Mouse (Mus musculus) gastrocnemius, adult 2 months (tissue): ENCODE results near the gene Arhgap45. TPM values are rescaled to one million over a fixed set of nuclear protein-coding genes. Genes with fewer than 3 reads are reported as not detected.
"Not testable (repeated sequence)": the region's sequence is repeated elsewhere in the genome, so short reads cannot be mapped to it uniquely, and the experiment has no call there.

ENCODE experiments used
- DNase-seq: peaks from one replicate; pipeline ENCODE4 v3.0.0; 2022
- H3K27ac ChIP-seq: fragments of 200-600 bp; 2 replicates; pipeline ENCODE4 v1.8.1; 2022; ENCODE audit warnings: mild to moderate bottlenecking
- H3K4me3 ChIP-seq: fragments of 200-600 bp; 2 replicates; pipeline ENCODE4 v1.8.1; 2022; ENCODE audit warnings: mild to moderate bottlenecking, moderate library complexity
- CTCF ChIP-seq: fragments of 200-600 bp; IDR thresholded peaks from 2 replicates; pipeline ENCODE4 v1.8.1; 2022; ENCODE audit warnings: antibody characterized with exemption, mild to moderate bottlenecking, moderate library complexity
- intact Hi-C: fragments of 180-260 bp; cut with DNase I; formaldehyde crosslinking; loops from one replicate; pipeline ENCODE4 v1.15.1; 2025
- total RNA-seq, 2 experiments: library from RNA; stranded (reverse); gene quantifications; 2 replicates each; pipeline ENCODE4 v1.2.3; 2021

Arhgap45 gene
- total RNA-seq, 2 experiments from 2014 or later = 0.97 to 1.4 TPM

DNA sequence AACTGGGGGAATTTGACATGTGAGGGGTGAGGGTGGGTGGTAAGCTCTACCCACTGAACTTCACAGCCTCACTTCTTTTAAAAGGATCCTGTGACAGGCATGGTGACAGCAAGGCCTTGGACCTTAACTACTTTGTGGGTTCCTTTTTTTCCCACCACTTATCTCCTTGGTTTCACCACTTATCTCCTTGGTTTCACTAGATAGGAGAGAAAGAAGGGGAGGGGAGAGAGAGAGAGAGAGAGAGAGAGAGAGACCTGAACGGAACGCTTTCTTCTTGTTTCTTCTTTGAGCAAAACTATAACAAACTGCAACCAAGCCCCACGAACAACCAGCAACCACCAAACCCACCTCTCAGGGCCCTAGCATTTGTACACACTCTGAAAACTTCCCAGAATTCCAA lies 32.4 kb downstream of the Arhgap45 start:
- no peak overlapping the region for H3K4me3 ChIP-seq
- H3K27ac ChIP-seq = peak overlapping the region; percentile 59
- intact Hi-C loops = no loop called here
- no peak for TF ChIP-seq CTCF
- DNase-seq = no peak

DNA sequence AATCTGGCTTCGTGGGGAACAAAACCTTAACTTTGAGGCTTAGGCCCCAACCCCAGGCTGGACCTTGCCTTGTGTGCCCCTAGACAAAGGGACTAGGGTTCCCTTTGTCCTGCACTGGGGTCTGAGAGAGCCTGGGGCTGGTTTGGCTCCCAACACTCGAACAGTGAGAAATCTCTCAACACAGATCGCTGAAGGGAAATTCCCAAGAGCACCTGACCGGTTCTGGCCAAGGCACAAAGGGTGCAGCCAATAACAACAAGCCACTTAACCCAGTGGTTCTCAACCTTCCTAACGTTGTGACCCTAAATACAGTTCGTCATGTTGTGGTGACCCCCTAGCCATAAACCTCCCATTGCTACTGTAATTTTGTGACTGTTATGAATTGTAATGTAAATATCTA lies 33.8 kb downstream of the Arhgap45 start:
- H3K27ac ChIP-seq = peak overlapping the region; percentile 100
- H3K4me3 ChIP-seq = no peak overlapping the region
- no peak for TF ChIP-seq CTCF
- no peak for DNase-seq
- intact Hi-C loops = loop anchor here (5.0 kb wide), 1 partner anchor 63 kb away; the partner anchor contains the start of gene Cnn2

- Histone ChIP-seq H3K4me3 (no peak overlapping the region), H3K27ac (peak overlapping the region; percentile 100)
- intact Hi-C loops = loop anchor here (5.0 kb wide), 1 partner anchor 64 kb away; the partner anchor contains the start of gene Cnn2
- no peak for TF ChIP-seq CTCF
- DNase-seq = no peak
Measured at GRCm38 (mm10) chr10:80050885-80051617, 34.6 kb downstream of the Arhgap45 start.

GRCm38 (mm10) chr10:80051618-80052373 lies 35.3 kb downstream of the Arhgap45 start:
- peak; percentile 84 for DNase-seq
- intact Hi-C loops = loop anchor here (5.0 kb wide), 1 partner anchor 64 kb away; the partner anchor contains the start of gene Cnn2
- Histone ChIP-seq H3K4me3 (no peak overlapping the region), H3K27ac (peak overlapping the region; percentile 100)
- TF ChIP-seq CTCF = no peak

DNA sequence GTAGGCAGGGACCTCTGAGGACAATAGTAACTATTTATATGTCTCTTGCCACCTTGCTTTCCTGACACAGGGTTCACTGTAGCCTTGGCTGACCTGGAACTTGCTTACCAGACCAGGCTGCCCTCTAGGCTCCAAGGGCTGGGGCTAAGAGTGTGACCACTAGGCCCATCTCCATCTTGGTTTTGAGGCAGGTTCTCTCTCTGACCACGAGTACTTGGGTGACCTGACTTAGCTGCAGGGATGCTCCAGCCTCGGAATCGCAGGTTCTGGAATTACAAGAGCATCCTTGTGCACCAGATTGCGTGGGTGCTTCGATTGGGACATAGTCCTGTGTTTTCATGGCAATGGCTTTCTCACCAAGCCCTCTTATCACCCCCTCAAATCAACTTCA lies 35.9 kb downstream of the Arhgap45 start:
- TF ChIP-seq CTCF = no peak
- intact Hi-C loops = loop anchor here (5.0 kb wide), 1 partner anchor 65 kb away; the partner anchor contains the start of gene Cnn2
- H3K27ac ChIP-seq = peak overlapping the region; percentile 100
- H3K4me3 ChIP-seq = no peak overlapping the region
- DNase-seq = no peak

DNA sequence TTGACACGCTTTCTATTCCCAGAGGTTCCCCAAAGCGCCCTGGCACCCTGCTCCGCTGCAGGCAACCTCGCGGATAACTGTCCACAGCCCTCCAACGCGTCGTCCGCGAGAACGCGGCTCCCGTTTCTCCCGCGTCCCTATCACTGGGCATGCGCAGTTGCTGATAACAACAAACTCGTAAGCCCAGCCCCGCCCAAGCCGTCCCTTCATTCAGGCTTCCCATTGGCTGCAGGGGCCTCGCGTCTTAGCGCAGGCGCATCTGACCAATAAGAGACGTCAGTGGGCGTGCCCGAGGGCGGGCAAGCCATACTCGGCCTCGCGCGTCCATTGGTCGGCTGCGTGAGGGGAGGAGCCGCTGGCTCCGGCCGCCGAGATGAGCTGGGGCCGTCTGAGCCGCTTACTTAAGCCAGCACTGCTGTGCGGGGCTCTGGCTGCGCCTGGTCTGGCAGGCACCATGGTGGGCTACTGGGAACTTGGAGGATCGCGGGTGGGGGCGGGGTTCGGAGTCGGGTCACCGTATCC lies 36.9 kb downstream of the Arhgap45 start:
- no peak for TF ChIP-seq CTCF
- intact Hi-C loops = loop anchor here (1.0 to 5.0 kb wide), 2 partner anchors 61 to 66 kb away; partner anchors contain the start of gene Cnn2
- peak overlapping the region; percentile 88 for H3K4me3 ChIP-seq
- peak; percentile 100 for DNase-seq
- peak overlapping the region; percentile 100 for H3K27ac ChIP-seq

- Histone ChIP-seq H3K4me3 (peak overlapping the region; percentile 88), H3K27ac (peak overlapping the region; percentile 100)
- TF ChIP-seq CTCF = peak; percentile 63
- intact Hi-C loops = loop anchor here (1.0 to 5.0 kb wide), 2 partner anchors 60 to 67 kb away; partner anchors contain the start of gene Cnn2
- DNase-seq = peak; percentile 84
Measured at GRCm38 (mm10) chr10:80053831-80054815, 37.7 kb downstream of the Arhgap45 start.

DNA sequence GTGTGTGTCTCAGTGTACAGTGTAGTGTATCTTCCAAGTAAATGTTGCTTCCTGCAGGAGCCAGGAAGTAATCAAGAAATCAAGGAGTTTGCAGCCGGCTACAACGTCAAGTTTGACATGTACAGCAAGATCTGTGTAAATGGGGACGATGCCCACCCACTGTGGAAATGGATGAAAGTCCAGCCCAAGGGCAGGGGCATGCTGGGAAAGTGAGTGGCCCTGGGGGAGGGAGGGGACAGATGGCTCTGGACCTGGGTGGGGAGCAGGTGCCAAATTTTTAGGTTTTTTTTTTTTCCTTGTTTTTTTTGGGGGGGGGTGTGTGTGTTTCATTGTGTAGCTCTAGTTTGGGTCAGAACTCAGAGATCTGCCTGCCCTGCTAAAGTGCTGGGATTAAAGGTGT lies 38.5 kb downstream of the Arhgap45 start:
- not testable (repeated sequence) for DNase-seq
- intact Hi-C loops = loop anchor here (5.0 kb wide), 1 partner anchor 68 kb away; the partner anchor contains the start of gene Cnn2
- Histone ChIP-seq H3K27ac (peak overlapping the region; percentile 100), H3K4me3 (peak overlapping the region; percentile 88)

GRCm38 (mm10) chr10:80055364-80055763 lies 38.9 kb downstream of the Arhgap45 start:
- Histone ChIP-seq H3K4me3 (peak overlapping the region; percentile 88), H3K27ac (peak overlapping the region; percentile 16; the same call in 1 of the 2 replicates)
- no peak for DNase-seq
- no peak for TF ChIP-seq CTCF
- intact Hi-C loops = no loop called here

DNA sequence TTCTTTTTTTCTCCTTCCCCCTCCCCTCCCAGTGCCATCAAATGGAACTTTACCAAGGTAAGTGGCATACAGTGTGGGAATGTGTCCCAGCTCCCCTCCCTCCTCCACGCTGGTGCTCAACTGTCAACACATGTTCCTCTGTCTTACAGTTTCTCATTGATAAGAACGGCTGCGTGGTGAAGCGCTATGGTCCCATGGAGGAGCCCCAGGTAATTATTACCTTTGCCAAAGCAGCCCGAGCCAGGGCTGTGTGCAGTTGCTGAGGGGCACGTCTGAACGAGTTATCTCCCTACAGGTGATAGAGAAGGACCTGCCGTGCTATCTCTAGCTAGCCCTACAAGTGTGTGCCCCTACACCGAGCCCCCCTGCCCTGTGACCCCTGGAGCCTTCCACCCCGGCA lies 39.4 kb downstream of the Arhgap45 start:
- no peak for TF ChIP-seq CTCF
- DNase-seq = no peak
- Histone ChIP-seq H3K27ac (no peak overlapping the region), H3K4me3 (peak overlapping the region; percentile 88; the same call in 1 of the 2 replicates)
- intact Hi-C loops = no loop called here

GRCm38 (mm10) chr10:80056506-80056905 lies 40.1 kb downstream of the Arhgap45 start:
- no peak for TF ChIP-seq CTCF
- DNase-seq = no peak
- Histone ChIP-seq H3K27ac (no peak overlapping the region), H3K4me3 (no peak overlapping the region)
- intact Hi-C loops = no loop called here
